Mouse (Mus musculus): ENCODE results near the gene Zfp346. TPM values are rescaled to one million over a fixed set of nuclear protein-coding genes. Genes with fewer than 3 reads are reported as not detected.
A peak's percentile ranks its signal among the peaks of the same experiment; 100 is the strongest.
"Not testable (repeated sequence)": the region's sequence is repeated elsewhere in the genome, so short reads cannot be mapped to it uniquely, and the experiment has no call there.

Gene Zfp346
- 13.0 and 14.1 TPM in 2 replicates for polyA plus RNA-seq (2015; fragmentation: Nextera tagmentation; extraction: Ambion mirVana)

DNA sequence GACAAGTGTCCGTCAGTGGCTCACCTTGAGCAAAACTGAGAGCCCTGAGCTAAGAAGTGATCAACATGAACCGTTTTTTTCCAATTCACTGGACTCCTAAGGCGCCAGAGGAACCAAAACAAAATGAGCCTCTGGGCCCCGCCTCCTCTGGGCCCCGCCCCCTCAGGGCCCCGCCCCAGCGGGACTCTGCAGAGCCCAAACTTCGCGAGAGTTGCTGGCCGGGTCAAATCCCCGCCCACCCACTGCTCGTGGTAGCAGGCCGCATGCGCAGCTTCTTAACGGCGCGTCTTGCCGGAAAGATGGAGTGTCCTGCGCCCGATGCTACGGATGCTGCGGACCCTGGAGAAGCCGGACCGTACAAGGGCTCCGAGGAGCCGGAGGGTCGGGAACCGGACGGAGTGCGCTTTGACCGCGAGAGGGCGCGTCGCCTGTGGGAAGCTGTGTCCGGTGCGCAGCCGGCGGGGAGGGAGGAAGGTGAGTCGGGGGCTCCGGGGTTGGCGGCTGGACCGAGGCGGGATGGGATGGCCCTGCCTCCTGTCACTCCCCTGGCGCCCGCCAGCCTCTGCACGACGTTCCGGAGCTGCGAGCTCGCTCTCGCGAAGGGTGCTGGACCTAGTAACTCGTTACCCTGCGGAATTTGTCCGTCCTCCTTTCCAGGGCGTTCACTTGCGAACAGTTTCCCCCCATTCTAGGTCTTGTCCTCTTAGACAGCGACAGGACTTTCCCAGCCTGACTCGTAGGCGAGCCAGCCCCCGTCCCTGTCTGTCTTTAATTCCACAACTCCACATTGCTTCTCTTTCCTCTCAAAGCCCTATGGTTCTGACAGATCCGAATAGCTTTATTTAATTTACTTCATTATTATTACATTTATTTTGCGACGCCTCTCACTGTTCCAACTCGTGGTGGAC lies at the start of gene Zfp346:
Zfp346 (plus strand) TSS at position 267 of the 908 bp plus-strand sequence.
- peak; percentile 96 for DNase-seq (ENCODE audit: low spot score)

DNA sequence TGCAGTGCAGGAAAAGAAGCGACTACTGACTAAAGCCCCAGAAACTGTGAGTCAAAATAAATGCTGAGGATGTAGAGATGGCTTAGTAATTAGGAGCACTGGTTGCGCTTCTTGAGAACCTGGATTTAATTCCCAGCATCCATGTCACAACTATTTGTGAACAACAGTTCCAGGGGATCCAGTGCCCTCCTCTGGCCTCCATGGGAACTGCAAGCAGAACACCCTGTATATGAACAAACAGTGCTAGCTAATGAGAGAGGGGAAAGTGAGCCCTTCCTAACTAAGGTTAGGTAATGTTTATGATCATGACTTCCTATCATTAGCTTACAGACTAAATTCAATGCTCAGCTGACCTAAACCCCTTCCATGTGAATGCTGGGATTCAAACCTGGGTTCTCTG lies 47.1 kb upstream of the Zfp346 start:
- DNase-seq (ENCODE audit: low spot score), result no peak

DNA sequence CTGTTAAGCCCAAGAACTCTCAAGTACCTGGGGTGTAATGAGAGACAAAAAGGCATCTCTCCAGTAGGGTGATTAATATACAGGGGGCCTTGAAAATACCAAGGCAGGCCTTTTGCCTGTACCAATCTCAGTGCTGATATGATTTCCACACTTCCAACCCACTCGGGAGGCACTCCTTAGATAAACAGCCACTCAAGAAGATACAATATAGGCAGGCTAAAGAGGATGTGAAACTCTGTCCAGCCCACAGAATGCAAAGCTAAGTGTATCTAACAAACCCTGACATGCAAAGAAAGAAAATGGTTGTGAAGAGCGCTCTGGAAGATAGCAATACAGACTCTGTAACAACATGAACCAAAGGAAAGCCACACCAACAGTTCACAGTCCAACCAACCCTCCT lies 41.8 kb upstream of the Zfp346 start:
- DNase-seq (ENCODE audit: low spot score), result no peak

DNA sequence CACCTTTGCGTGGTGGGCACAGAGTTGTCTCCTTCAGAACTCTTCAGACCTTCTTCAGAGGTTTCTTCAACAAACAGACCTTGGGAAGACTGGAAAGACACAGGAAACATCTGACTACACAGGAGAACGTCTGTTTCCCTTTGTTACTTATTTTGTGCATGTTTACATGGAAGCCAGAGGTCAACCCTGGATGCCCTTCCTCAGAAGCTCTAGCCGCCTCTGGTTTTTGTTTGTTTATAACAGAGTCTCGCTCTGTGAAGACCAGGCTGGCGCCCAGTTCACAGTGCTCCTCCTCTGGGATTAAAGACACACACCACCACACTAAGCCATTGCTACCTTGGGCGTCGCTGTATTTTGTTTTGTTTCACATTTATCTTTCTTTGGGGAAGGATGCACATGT lies 35.4 kb upstream of the Zfp346 start:
- DNase-seq (ENCODE audit: low spot score), result no peak

DNA sequence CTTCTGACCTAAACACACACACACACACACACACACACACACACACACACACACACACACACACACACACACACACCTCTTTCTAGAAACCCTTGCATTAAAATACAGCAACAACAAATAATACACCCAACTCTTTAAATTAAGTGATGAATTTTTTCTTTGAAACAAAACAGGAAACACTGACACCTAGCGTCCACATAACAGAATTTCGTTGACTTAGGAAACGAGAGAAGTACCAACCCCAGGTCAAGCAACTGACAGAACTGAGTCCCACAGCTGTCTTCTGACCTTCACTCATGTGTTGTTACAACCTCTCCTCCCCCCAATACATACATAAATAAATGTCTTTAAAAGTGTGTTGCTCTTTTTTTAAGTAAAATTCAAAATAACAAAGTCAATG lies 33.8 kb upstream of the Zfp346 start:
- DNase-seq (ENCODE audit: low spot score), result peak; percentile 31

DNA sequence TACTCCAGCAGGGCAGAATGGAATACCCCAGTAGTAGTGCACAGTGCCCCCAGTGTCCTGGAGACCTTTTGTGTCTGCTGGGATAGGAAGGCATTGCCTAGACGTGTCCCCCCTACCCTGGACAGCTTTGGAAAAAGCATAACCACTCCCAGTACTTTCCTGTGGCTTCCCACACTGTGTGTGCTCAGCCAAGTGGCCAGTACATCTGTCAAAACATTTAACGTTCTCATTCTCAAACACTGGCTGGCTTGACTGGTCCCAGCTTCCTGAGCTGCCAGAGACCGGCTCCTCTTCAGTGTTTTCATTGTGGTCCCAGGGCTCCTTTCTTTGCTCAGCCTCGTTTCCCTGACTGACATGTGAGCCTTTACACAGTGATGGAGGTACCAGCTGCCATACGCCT lies 29.5 kb upstream of the Zfp346 start:
- no peak for DNase-seq (ENCODE audit: low spot score)

DNA sequence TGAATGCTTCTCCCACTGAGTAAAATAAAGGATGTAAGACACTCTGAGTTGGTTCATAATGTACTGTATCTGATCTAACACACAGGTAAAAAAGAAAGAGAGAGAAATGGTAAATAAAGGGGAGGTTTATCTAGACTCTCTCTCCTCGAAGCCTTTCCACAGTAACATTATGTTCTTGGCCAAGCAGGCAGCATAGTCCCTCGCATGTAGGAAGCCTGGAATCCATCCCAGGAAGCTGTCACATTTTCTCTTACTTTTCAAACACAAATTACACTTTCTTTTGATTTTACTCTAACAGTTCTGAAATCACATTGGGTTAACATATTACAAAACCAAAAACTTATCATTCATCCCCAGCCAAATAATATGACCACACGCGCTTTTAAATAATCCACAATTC lies 12.5 kb upstream of the Zfp346 start:
- DNase-seq (ENCODE audit: low spot score), result no peak

DNA sequence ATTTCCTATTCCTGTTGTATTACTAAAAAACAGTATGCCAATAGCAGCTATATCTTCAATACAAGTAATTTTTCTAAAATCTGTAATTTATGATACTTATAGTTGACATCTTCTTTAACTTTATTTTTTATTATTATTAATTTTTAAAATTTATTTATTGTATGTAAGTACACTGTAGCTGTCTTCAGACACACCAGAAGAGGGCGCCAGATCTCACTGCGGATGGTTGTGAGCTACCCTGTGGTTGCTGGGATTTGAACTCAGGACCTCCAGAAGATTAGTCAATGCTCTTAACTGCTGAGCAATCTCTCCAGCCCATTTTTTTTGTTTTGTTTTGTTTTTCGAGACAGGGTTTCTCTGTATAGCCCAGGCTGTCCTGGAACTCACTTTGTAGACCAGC lies 7.3 kb upstream of the Zfp346 start:
- not testable (repeated sequence) for DNase-seq (ENCODE audit: low spot score)

DNA sequence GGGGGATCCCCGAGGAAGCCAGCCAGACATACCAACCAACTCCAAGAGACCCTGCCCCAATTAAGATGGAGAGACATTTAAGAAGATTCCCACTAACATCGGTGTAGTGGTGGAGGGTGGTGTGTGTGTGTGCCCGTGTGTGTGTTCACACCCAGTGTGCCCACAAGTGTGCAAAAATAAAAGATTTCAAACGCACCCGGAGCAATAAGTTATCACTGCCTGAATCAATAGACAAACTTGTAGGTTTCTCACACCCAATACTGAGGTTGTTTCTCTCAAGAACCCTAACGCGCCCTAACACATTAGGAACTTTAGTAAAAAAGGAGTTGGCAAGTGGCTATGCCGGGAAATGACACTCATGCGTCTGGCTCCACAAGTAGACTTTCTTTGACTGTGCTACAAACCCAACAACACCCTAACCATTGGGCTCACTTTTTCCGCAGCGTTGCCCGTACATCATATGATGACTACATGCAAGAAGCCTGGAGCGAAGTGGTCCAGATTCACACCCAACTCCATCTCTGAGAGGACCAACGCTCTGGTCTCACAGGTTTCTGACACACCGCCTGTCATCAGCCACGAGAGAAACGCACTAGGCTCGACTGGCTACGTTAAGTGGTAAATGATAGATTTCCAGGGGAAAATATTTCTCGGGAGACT lies 5.9 kb upstream of the Zfp346 start:
- DNase-seq (ENCODE audit: low spot score), result peak; percentile 53

DNA sequence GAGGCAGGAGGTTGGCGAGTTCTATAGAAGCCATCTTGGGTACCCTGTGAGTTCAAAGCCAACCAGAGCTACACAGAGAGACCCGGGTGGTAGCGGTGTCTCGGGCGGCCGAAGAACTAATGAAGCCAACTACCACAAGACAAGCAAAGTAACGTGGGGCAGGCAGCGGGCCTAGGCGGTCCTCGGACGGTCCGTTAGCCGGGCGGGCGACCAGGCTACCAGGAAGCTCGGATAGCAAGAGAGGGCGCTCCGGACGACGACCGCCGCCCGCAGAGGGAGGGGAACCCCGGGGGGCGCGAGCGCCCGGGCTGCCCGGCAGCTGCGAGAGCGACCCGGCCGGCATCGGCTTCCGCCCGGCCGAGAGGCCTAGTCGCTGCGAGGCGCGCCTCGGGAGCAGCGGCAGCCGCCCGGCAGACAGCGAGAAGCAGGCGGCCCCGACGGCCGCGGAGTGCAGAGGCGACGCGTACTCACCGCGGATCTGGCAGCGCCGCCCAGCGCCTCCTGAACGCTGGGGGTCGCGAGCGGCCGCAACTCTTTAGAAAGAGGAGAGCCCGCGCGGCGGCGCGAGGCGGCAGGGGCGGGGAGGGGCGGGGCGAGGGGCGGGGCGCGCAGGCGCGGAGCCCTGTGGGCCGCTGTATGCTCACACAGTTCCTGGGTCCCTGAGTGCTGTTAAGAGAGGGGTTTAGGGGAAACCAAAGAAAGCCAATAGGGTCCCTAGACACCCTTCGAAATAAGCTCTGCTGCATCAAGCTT lies 5.2 kb upstream of the Zfp346 start, which contains the start of gene Uimc1:
Uimc1 (minus strand) TSS at position 575 of the 753 bp plus-strand sequence.
- DNase-seq (ENCODE audit: low spot score), result peak; percentile 93

DNA sequence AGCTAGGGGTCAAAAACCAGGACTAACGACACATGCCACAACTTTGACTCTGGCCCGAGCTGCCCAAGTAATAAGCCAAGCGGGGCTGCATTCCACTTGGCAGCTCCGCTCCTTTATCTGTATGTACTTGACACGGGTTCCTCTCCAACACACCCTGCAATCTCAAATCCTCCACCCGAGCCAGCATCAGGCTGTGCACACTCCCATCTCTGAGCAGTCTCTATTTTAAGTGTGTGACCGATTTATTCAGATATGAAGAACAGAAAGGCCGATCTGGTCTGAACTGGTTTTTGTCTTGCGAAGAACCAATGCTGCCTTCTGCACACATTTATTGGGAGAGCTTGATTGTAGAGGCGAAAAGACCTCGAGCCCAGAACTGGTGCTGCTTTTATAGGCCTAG lies 3.5 kb upstream of the Zfp346 start:
- no peak for DNase-seq (ENCODE audit: low spot score)

DNA sequence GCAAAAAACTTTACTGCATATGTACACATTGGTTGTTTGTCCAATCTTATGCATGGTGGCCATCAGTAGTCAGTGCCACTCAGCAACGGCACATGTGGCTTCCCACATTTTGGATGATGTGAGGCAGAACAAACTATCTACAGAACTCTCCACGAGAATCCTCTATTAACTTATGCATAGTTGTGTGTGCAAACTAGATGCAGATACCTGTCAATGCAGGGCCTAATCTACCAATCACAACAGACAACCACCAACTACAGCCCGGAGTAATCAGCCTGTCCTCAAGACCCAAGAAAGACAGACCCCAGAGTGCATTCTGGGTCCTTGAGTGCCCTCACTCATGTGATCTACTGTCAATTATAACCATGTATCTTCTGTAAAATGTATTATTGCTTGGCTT lies 2.7 kb upstream of the Zfp346 start:
- no peak for DNase-seq (ENCODE audit: low spot score)

DNA sequence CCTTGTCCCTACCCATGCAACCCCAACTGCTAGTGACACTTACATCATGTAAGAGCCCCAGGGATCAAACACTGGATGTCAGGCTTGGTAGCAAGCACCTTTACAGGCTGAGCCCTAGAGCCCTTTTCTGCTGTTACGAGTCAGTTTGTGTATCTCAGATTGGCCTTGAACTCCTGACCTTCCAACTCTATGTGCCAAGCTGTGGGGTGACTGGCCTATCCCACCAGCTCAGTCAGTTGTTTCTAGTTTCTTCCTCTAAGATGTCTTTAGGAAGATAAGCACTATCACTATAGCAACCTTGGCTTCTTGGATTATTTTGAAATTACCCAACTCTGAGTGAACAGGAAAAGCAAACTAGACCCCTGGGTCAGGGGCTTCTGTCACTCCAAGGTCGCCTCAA lies 1.8 kb upstream of the Zfp346 start:
- DNase-seq (ENCODE audit: low spot score), result no peak

DNA sequence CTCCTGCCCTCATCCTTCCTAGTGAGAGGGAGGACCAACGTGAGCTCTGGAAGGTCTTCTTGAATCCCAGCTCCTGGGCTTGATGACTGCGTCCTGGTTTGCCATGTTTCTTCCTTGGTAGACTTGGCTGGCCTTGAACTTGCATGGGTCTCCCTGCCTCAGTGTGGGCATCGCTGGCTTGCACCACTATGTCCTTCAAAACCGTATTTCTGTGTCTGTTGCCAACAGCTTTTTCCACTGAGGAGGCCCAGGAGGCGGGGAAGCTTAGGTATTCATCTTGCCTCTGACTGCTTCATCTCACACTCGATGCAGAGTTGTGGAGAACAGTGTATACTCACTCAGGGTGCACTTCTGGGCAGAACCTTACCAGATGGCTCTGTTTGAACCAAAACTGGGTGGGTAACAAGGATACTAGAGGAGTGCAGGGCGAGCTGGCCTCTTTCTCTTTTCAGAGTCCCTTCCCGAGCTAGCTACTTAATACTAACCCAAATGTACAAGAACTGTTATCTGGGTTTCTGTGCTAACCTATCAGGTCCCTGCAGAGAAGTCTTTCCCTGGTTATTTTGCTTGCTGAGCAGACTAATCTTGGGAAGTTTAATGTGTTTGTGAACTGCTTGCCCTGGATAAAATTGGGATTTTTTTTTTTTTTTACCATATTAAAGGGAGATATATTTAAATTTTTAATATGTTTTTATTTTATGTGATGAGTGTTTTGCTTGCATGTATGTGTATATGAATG lies 1.0 kb downstream of the Zfp346 start:
- no peak for DNase-seq (ENCODE audit: low spot score)

DNA sequence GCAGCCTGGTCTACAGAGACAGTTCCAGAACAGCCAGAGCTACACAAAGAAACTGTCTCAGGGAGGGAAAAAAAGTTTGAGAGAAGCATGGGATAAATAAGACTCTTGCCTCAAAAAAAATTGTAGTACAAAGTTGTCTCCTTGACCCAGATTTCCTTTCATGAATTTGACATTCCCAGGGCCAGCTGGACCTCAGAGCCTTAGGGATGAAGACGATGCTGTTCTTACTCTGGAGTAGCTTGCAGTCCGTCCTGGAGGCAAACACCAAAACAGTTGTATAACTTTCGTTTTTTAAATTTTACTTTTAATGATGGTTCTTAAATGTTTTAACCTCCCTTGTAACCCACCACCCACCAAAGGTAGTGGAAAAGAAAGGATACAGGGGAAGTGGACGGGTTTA lies 2.0 kb downstream of the Zfp346 start:
- DNase-seq (ENCODE audit: low spot score), result no peak

DNA sequence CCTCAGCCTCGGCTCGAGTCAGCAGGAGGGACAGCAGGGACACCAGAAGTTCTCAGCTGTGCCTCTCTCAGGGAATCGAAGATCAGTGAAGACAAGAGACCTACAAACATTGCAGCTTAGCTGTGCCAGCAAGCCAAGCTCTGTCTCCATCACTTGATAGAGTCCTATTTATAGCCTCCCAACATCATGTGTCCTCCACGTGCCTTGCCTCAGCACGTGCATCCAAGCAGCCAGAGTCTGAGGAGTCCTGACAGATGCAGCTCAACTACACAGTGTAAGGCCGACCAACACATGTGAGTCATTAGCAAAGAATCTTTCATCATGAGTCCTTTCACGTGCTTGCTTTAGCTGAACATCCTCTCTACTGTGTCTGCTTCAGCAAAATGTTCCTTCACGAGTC lies 2.6 kb downstream of the Zfp346 start:
- DNase-seq (ENCODE audit: low spot score), result no peak

DNA sequence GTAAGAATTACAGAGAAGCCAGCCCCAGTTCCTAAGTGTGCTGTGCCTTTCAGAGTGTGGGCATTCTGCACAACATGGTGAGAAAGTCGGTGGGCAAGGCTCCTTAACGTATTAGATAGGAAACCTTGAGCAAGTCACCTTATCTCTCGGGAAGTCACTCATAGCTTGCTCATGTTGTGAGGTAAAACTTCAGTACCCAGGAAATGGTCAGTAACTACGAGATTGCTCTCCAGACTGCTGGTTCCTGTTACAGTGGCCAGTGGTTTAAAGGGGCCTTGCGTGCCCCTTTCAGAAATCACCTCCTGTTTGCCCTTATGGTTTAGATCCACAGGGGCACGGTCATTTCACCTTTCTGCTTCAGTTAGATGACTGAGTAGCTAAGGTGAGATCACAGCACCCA lies 9.3 kb downstream of the Zfp346 start:
- no peak for DNase-seq (ENCODE audit: low spot score)

DNA sequence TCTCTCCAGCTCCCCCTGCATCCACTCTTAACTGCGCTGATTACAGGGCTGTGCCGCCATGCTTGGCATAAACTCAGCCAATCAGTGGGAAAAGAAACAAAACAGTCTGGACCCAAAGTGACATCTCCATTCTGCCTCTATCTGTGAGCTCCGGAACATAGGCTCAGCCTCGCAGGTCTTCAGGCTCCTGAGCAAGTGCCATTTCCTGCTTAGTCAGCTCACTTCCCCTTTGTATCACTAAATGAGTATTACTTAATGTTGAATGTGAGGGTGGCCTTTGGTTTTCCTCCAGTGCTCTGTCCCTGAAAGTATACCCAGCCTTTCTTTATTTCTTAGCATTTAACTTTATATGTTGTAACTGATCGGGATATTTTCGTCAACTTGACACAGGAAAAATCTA lies 19.8 kb downstream of the Zfp346 start:
- DNase-seq (ENCODE audit: low spot score), result no peak

DNA sequence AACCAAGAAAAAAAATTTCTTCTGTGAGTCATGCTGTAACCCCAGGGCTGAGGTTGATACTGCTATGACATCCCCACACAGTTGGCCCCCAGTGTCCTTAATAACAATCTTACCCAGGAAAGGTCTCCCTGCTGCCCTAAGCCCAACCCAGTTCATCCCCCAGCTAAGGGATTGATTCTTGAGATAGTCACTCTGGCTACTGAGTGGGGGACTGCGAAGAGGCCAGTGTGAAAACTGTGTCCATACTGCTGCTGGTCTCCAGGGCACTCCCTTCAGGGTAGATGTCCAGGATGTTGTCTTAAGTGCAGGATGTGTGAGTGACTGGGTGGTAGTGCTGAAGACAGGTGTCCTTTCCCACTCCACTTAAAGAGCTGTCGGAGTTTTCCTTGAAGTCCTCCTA lies 28.3 kb downstream of the Zfp346 start, which contains the start of gene Gm17617:
Gm17617 (minus strand) TSS at position 101 of the 400 bp plus-strand sequence.
- DNase-seq (ENCODE audit: low spot score), result no peak

DNA sequence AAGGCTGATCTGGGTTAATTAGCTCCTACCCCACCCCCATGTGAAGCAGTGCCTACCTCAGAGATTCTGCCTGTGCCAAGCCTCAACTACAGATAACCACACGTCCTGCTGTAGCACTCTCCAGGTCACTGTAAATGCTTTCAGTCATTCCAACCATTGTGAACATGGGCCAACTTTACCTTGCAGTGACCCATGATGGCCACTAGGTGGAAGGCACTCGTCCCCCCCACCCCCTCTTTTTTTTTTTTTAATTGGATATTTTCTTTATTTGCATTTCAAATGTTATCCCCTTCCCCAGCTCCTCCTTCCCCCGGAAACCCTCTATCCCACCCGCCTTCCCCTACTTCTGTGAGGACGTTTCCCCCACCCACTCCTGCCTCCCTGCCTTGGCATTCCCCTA lies 30.3 kb downstream of the Zfp346 start:
- no peak for DNase-seq (ENCODE audit: low spot score)

DNA sequence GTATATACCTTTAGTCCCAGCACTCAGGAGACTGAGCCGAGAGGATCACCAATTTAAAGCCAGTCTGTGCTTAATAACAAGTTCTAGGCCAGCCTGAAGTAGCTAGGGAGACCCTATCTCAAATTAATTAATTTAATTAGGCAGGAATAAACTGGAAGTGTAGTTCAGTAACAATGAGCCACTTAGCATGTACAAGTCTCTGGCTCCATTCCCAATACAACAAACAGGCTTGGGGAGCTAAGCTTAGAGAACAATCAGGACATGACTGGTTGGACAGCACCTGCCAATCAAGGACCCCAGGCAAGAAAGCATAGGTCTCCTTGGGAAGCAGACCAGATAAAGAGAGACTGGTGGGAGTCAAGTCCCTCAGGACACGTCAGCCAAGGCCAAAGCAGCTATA lies 35.2 kb downstream of the Zfp346 start:
- no peak for DNase-seq (ENCODE audit: low spot score)

Data from thymus, postnatal 0 days (tissue).